Mouse (Mus musculus) spleen, adult 2 months (tissue): ENCODE measurements at regions not wholly inside any gene's neighbourhood (a gene's known extent, or its start where the extent isn't known, plus 50 kb on each side); places are given as distances from the start of the nearest gene placed in this dataset.

ENCODE experiments used
- CTCF ChIP-seq: fragments of 200-500 bp; IDR thresholded peaks from 2 replicates; pipeline ENCODE4 v1.5.1; 2011; ENCODE audit warnings: mild to moderate bottlenecking, inconsistent platforms; ENCODE audit not compliant: insufficient read depth, insufficient read length, insufficient replicate concordance; ENCODE audit errors: extremely low read depth
- POLR2A ChIP-seq: fragments of 200-500 bp; IDR thresholded peaks from 2 replicates; pipeline ENCODE4 v1.6.1; 2011; ENCODE audit warnings: low read depth, low read length, inconsistent platforms

DNA sequence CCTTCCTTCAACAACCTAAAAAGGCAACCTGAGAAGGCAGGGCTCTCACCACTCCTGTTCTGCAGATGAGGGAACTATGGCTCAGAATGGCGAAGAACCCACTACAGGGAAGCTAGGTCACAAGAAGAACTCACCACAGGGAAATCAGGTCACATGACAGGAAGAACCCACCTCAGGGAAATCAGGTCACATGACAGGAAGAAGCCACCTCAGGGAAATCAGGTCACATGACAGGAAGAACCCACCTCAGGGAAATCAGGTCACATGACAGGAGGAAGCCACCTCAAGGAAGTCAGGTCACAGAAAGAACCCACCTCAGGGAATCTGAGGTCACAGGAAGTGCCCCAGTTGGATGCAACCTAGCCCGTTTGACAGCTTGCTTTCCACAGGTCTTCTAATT is 399.7 kb downstream of the Ptpru start:
- TF ChIP-seq CTCF: no peak
- TF ChIP-seq POLR2A: no peak
